Mouse (Mus musculus) neural tube, embryonic 15.5 days (tissue): Measurements from ENCODE around the gene Cib1. TPM values are rescaled to one million over a fixed set of nuclear protein-coding genes. Genes with fewer than 3 reads are reported as not detected.

ENCODE experiments used
- ATAC-seq: fragments of 200-750 bp; cut with Nextera tagmentation; 2 replicates; pipeline ENCODE4 v1.8.0; 2017; ENCODE audit warnings: mild to moderate bottlenecking, moderate TSS enrichment, moderate library complexity; ENCODE audit not compliant: low FRiP score
- H3K27ac ChIP-seq: fragments of 300-500 bp; sonication (generic); replicated peaks from 2 replicates; pipeline ENCODE4 v1.5.1; 2015; ENCODE audit warnings: mild to moderate bottlenecking, inconsistent platforms
- H3K27me3 ChIP-seq: fragments of 300-500 bp; sonication (generic); replicated peaks from 2 replicates; pipeline ENCODE4 v1.6.1; 2015; ENCODE audit warnings: inconsistent platforms
- H3K36me3 ChIP-seq: fragments of 300-500 bp; sonication (generic); 2 replicates; pipeline ENCODE4 v1.6.1; 2015; ENCODE audit warnings: inconsistent platforms
- H3K4me1 ChIP-seq: fragments of 300-500 bp; sonication (generic); 2 replicates; pipeline ENCODE4 v1.6.1; 2015; ENCODE audit warnings: inconsistent platforms
- H3K4me2 ChIP-seq: fragments of 300-500 bp; sonication (generic); 2 replicates; pipeline ENCODE4 v1.6.1; 2015; ENCODE audit warnings: inconsistent platforms, mild to moderate bottlenecking, moderate library complexity
- H3K4me3 ChIP-seq: fragments of 300-500 bp; sonication (generic); replicated peaks from 2 replicates; pipeline ENCODE4 v1.5.1; 2015; ENCODE audit warnings: mild to moderate bottlenecking, inconsistent platforms
- H3K9ac ChIP-seq: fragments of 300-500 bp; sonication (generic); replicated peaks from 2 replicates; pipeline ENCODE4 v1.6.1; 2015; ENCODE audit warnings: mild to moderate bottlenecking, inconsistent platforms
- H3K9me3 ChIP-seq: fragments of 300-500 bp; sonication (generic); replicated peaks from 2 replicates; pipeline ENCODE4 v1.6.1; 2016; ENCODE audit warnings: inconsistent platforms
- WGBS: fragments of 180-500 bp; shearing (Covaris S2); methylation state at CpG from one replicate; pipeline ENCODE4 v1.1.7; 2015; ENCODE audit warnings: mixed read lengths; 5-methylcytosine and 5-hydroxymethylcytosine counted together
- polyA plus RNA-seq: library from polyadenylated mRNA; unstranded; fragments of >200 nt; fragmentation: Nextera tagmentation; extraction: Ambion mirVana; gene quantifications from 2 replicates; pipeline ENCODE4 v1.2.1, GENCODE M21; 2015

Gene Cib1
- polyA plus RNA-seq, 1 experiment from 2014 or later: 32.2 TPM

DNA sequence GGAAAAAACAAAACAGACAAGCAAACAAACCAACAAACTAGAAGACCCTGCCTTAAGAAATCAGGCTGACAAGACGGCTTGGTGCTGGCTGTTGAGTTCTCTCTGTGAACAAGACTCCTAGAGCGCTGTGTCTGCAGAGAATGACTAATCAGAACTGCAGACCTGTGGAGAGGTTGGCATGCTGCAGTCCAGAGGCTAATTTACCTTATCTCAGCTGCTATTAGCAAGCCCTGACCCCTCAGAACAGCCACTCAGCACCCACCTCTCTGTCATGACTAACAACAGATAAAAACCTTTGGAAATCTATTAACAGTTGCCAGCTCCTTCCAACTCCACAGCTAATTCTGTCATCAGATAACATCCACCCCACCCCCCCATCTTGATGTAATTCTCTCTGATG lies 51.5 kb downstream of the Cib1 start:
- 79% methylated on average over 2 of the region's 2 CpGs for WGBS
- no peaks in the 10 kb centered on the region for H3K9me3 ChIP-seq
- H3K36me3 ChIP-seq: no peaks in the 10 kb centered on the region
- ATAC-seq: no peak
- peaks cover 6% of the 10 kb centered on the region for H3K4me1 ChIP-seq
- no peak overlapping the region for H3K4me2 ChIP-seq
- H3K9ac ChIP-seq: no peak overlapping the region
- no peaks in the 10 kb centered on the region for H3K27me3 ChIP-seq
- no peak overlapping the region for H3K27ac ChIP-seq
- no peak overlapping the region for H3K4me3 ChIP-seq

GRCm38 (mm10) chr7:80180202-80180601 lies 52.4 kb downstream of the Cib1 start:
- H3K9ac ChIP-seq: no peak overlapping the region
- 77% methylated on average over 3 of the region's 3 CpGs for WGBS
- H3K36me3 ChIP-seq: no peaks in the 10 kb centered on the region
- no peaks in the 10 kb centered on the region for H3K27me3 ChIP-seq
- H3K27ac ChIP-seq: no peak overlapping the region
- no peaks in the 10 kb centered on the region for H3K9me3 ChIP-seq
- H3K4me3 ChIP-seq: no peak overlapping the region
- H3K4me2 ChIP-seq: no peak overlapping the region
- no peak for ATAC-seq
- H3K4me1 ChIP-seq: 0 out of 2 replicates have a peak, but pooled peaks cover 4% of the 10 kb centered on the region

DNA sequence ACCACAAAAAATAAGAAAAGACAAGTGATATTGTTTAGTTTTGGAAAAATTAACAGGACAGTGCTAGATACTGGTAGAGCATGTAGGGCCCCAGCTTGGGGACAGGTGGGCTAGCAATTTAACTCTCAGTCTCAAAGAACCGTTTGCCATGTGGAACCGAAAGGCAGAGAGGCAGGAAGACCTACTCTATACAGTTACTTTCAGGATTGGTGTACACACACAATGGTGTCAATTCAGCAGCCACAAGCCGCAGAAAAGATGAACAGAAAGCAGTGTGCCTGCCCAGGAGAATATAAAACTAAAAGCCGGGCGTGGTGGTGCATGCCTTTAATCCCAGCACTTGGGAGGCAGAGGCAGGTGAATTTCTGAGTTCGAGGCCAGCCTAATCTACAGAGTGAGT lies 52.8 kb downstream of the Cib1 start:
- no peak overlapping the region for H3K4me3 ChIP-seq
- H3K9me3 ChIP-seq: no peaks in the 10 kb centered on the region
- no peaks in the 10 kb centered on the region for H3K27me3 ChIP-seq
- no peak overlapping the region for H3K9ac ChIP-seq
- no peak overlapping the region for H3K27ac ChIP-seq
- H3K4me2 ChIP-seq: no peak overlapping the region
- no peaks in the 10 kb centered on the region for H3K36me3 ChIP-seq
- WGBS: 85% methylated on average over 6 of the region's 6 CpGs
- ATAC-seq: no peak
- no peaks in the 10 kb centered on the region for H3K4me1 ChIP-seq

GRCm38 (mm10) chr7:80179327-80179726 lies 53.3 kb downstream of the Cib1 start:
- 93% methylated on average over 6 of the region's 6 CpGs for WGBS
- Histone ChIP-seq H3K27ac (no peak overlapping the region), H3K9ac (no peak overlapping the region), H3K4me3 (no peak overlapping the region), H3K9me3 (no peaks in the 10 kb centered on the region), H3K27me3 (no peaks in the 10 kb centered on the region), H3K4me1 (no peaks in the 10 kb centered on the region), H3K36me3 (no peaks in the 10 kb centered on the region), H3K4me2 (no peak overlapping the region)
- ATAC-seq: no peak

GRCm38 (mm10) chr7:80178037-80178729 lies 54.4 kb downstream of the Cib1 start:
- no peak overlapping the region for H3K27ac ChIP-seq
- no peaks in the 10 kb centered on the region for H3K36me3 ChIP-seq
- WGBS: 88% methylated on average over 10 of the region's 10 CpGs
- ATAC-seq: no peak
- H3K4me2 ChIP-seq: no peak overlapping the region
- no peak overlapping the region for H3K4me3 ChIP-seq
- no peak overlapping the region for H3K9ac ChIP-seq
- no peaks in the 10 kb centered on the region for H3K9me3 ChIP-seq
- no peaks in the 10 kb centered on the region for H3K4me1 ChIP-seq
- no peaks in the 10 kb centered on the region for H3K27me3 ChIP-seq

DNA sequence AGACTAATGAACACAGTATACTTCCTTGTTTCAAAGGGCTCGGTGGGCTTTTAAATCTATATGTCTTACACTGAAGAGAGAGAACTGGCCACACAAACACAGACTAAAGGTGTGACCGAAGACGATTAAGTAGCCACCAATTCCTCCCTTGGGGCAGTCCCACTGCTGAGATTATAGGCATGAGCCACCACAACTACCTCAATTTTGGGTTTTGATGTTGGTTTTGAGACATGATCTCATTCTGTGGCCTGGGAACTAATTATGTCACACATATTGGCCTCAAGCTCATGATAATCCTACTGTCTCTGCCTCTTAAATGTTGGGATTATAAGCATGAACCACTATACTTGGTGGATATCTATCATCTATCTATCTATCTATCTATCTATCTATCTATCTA lies 55.2 kb downstream of the Cib1 start:
- H3K36me3 ChIP-seq: no peaks in the 10 kb centered on the region
- WGBS: 96% methylated on average over 3 of the region's 3 CpGs
- no peak for ATAC-seq
- H3K4me2 ChIP-seq: no peak overlapping the region
- H3K27ac ChIP-seq: no peak overlapping the region
- H3K9me3 ChIP-seq: no peaks in the 10 kb centered on the region
- H3K4me1 ChIP-seq: no peaks in the 10 kb centered on the region
- no peak overlapping the region for H3K4me3 ChIP-seq
- no peak overlapping the region for H3K9ac ChIP-seq
- no peaks in the 10 kb centered on the region for H3K27me3 ChIP-seq

Other genes with a start within 250 kb of the Cib1 start
- 11.6 and 13.9 TPM in 2 replicates for gene Zfp710, start 208.0 kb downstream of the Cib1 start, polyA plus RNA-seq
- gene Idh2, start 117.4 kb downstream of the Cib1 start, polyA plus RNA-seq: 200 and 267 TPM in 2 replicates
- gene Sema4b, start 46.0 kb downstream of the Cib1 start, polyA plus RNA-seq: 22.7 and 25.8 TPM in 2 replicates
- 4.6 and 5.5 TPM in 2 replicates for gene Gdpgp1, start 52 bp upstream of the Cib1 start, polyA plus RNA-seq
- 2.0 and 2.4 TPM in 2 replicates for gene Ttll13, start 13.6 kb upstream of the Cib1 start, polyA plus RNA-seq
- 65.6 and 68.2 TPM in 2 replicates for gene Ngrn, start 28.4 kb upstream of the Cib1 start, polyA plus RNA-seq
- gene Vps33b, start 36.8 kb upstream of the Cib1 start, polyA plus RNA-seq: 27.8 and 28.9 TPM in 2 replicates
- 23.9 and 48.7 TPM in 2 replicates for gene Prc1, start 61.6 kb upstream of the Cib1 start, polyA plus RNA-seq
- gene Rccd1, start 91.6 kb upstream of the Cib1 start, polyA plus RNA-seq: 11.6 and 14.6 TPM in 2 replicates
- gene Unc45a, start 108.2 kb upstream of the Cib1 start, polyA plus RNA-seq: 58.2 and 59.0 TPM in 2 replicates
- gene Hddc3, start 110.3 kb upstream of the Cib1 start, polyA plus RNA-seq: 20.7 and 20.8 TPM in 2 replicates
- gene Man2a2, start 138.6 kb upstream of the Cib1 start, polyA plus RNA-seq: 25.5 and 26.9 TPM in 2 replicates
- 4.5 and 7.7 TPM in 2 replicates for gene Fes, start 155.1 kb upstream of the Cib1 start, polyA plus RNA-seq
- gene Furin, start 172.6 kb upstream of the Cib1 start, polyA plus RNA-seq: 5.6 and 6.2 TPM in 2 replicates